Mouse (Mus musculus) urinary bladder, adult 18-20 months (tissue): ENCODE data around the gene Dusp2.
"Not testable (repeated sequence)": the region's sequence is repeated elsewhere in the genome, so short reads cannot be mapped to it uniquely, and the experiment has no call there.

Experiments
- DNase-seq, 2 experiments: peaks; one replicate each; pipeline ENCODE4 v3.0.0; 2022; ENCODE audit warnings: low spot score in 2 of 2, mixed read lengths in 2 of 2

Dusp2 gene

GRCm38 (mm10) chr2:127335767-127336496, at the start of gene Dusp2:
Gene Dusp2 (plus strand): TSS chr2:127336159.
- peak; percentile 51 to 59 for DNase-seq

GRCm38 (mm10) chr2:127292250-127292649, 43.7 kb upstream of the Dusp2 start:
- no peak for DNase-seq

- DNase-seq, result peak in 1 of 2 experiments; percentile 9
Measured at GRCm38 (mm10) chr2:127297001-127297805, 38.8 kb upstream of the Dusp2 start.

- no peak for DNase-seq
Measured at GRCm38 (mm10) chr2:127298056-127298455, 37.9 kb upstream of the Dusp2 start.

GRCm38 (mm10) chr2:127300701-127301100, 35.3 kb upstream of the Dusp2 start:
- no peak for DNase-seq

GRCm38 (mm10) chr2:127301883-127302282, 34.1 kb upstream of the Dusp2 start:
- DNase-seq, result no peak

- not testable (repeated sequence) for DNase-seq
Measured at GRCm38 (mm10) chr2:127304192-127304591, 31.8 kb upstream of the Dusp2 start.

- DNase-seq, result no peak
Measured at GRCm38 (mm10) chr2:127304609-127305210, 31.2 kb upstream of the Dusp2 start.

GRCm38 (mm10) chr2:127306123-127306522, 29.8 kb upstream of the Dusp2 start:
- no peak for DNase-seq

GRCm38 (mm10) chr2:127307179-127307578, 28.8 kb upstream of the Dusp2 start:
- no peak for DNase-seq

GRCm38 (mm10) chr2:127308660-127309059, 27.3 kb upstream of the Dusp2 start:
- DNase-seq, result no peak

- no peak for DNase-seq
Measured at GRCm38 (mm10) chr2:127310246-127310645, 25.7 kb upstream of the Dusp2 start.

- DNase-seq, result no peak
Measured at GRCm38 (mm10) chr2:127310685-127311084, 25.3 kb upstream of the Dusp2 start.

- no peak for DNase-seq
Measured at GRCm38 (mm10) chr2:127311193-127311592, 24.8 kb upstream of the Dusp2 start.

GRCm38 (mm10) chr2:127312801-127313200, 23.2 kb upstream of the Dusp2 start:
- DNase-seq, result no peak

- no peak for DNase-seq
Measured at GRCm38 (mm10) chr2:127313878-127314277, 22.1 kb upstream of the Dusp2 start.

- DNase-seq, result no peak
Measured at GRCm38 (mm10) chr2:127314467-127315154, 21.3 kb upstream of the Dusp2 start.

- no peak for DNase-seq
Measured at GRCm38 (mm10) chr2:127315155-127315470, 20.8 kb upstream of the Dusp2 start.

GRCm38 (mm10) chr2:127316431-127316830, 19.5 kb upstream of the Dusp2 start:
- DNase-seq, result no peak

- no peak for DNase-seq
Measured at GRCm38 (mm10) chr2:127318136-127318535, 17.8 kb upstream of the Dusp2 start.

- DNase-seq, result no peak
Measured at GRCm38 (mm10) chr2:127319071-127319470, 16.9 kb upstream of the Dusp2 start.

GRCm38 (mm10) chr2:127322671-127323285, 13.2 kb upstream of the Dusp2 start:
- DNase-seq, result no peak
